Mouse (Mus musculus): ENCODE data around the gene Tmc5. TPM values are rescaled to one million over a fixed set of nuclear protein-coding genes. Genes with fewer than 3 reads are reported as not detected.
A peak's percentile ranks its signal among the peaks of the same experiment; 100 is the strongest.

Gene Tmc5
- total RNA-seq, 1 experiment, result 0.80 TPM

DNA sequence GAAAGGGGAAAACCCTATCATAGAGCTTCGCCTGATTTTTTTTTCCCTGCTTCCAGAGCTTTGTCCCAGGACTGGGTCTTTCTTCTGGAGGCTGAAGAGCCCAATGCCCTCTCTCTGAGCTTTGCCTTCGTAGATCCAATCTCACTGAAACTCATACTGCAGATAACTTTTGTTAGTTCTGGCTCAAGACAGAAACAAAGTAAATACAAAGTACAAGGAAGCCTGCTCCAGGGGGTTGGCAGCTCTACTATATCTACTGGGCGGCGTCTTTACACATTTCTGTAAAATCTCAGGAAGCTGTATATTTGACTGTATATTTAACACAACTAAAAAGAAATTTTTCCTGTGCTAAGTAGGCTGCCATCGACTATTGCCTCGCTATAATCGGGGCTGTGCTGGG, 13.3 kb upstream of the Tmc5 start:
- Histone ChIP-seq H3K4me3 (ENCODE audit: insufficient read depth in 1 of 2, low read depth in 1 of 2, low read length in 2 of 2, poor library complexity in 1 of 2, severe bottlenecking in 1 of 2) (peak overlapping the region; percentile 73 to 97), H3K9me3 (ENCODE audit: control insufficient read depth, insufficient read depth, low read depth, low read length) (no peaks in the 10 kb centered on the region), H3K36me3 (ENCODE audit: control insufficient read depth, insufficient read depth, low read length, poor library complexity, severe bottlenecking) (no peaks in the 10 kb centered on the region), H3K9ac (ENCODE audit: insufficient read depth, low read depth, low read length, poor library complexity, severe bottlenecking) (no peak overlapping the region), H3K4me1 (ENCODE audit: control insufficient read depth in 2 of 2, insufficient read depth in 2 of 2, low read length in 2 of 2, poor library complexity in 1 of 2) (peaks cover 0 to 12% of the 10 kb centered on the region in 2 experiments; a peak in 2 of 4 replicates), H3K27ac (ENCODE audit: insufficient read depth, low read depth, low read length, poor library complexity, severe bottlenecking) (no peak overlapping the region)
- no peak for DNase-seq (ENCODE audit: low read depth, low spot score)
- in situ Hi-C loops (cut with MboI; ENCODE audit: low sequenced_read_pairs in 2 of 2, unreplicated experiment in 2 of 2), result loop anchor here in 1 of 2 experiments (25.0 kb wide), 1 partner anchor 272 kb away; no protein-coding TSS in a partner anchor
- no peak for TF ChIP-seq ZC3H11A (IDR thresholded peaks at IDR 0.05; ENCODE audit: borderline replicate concordance, low read depth, low read length)
- no peak for TF ChIP-seq MAFK (IDR thresholded peaks at IDR 0.05; ENCODE audit: insufficient read depth, low read depth, low read length)

GRCm38 (mm10) chr7:118584257-118584907, 12.7 kb upstream of the Tmc5 start, which contains the start of gene Tmc7:
Gene Tmc7 (minus strand): TSS chr7:118584736.
- TF ChIP-seq MAFK (IDR thresholded peaks at IDR 0.05; ENCODE audit: insufficient read depth, low read depth, low read length), result no peak
- TF ChIP-seq CHD2 (IDR thresholded peaks at IDR 0.05; ENCODE audit: low read depth, low read length), result no peak
- TF ChIP-seq HCFC1 (IDR thresholded peaks at IDR 0.05; ENCODE audit: borderline replicate concordance, insufficient read depth, low read length), result no peak
- no peak for TF ChIP-seq ZC3H11A (IDR thresholded peaks at IDR 0.05; ENCODE audit: borderline replicate concordance, low read depth, low read length)
- no peak for TF ChIP-seq ZNF384 (IDR thresholded peaks at IDR 0.05; ENCODE audit: low read depth, low read length)
- peaks cover 0 to 12% of the 10 kb centered on the region in 2 experiments; a peak in 2 of 4 replicates for H3K4me1 ChIP-seq (ENCODE audit: control insufficient read depth in 2 of 2, insufficient read depth in 2 of 2, low read length in 2 of 2, poor library complexity in 1 of 2)
- no peak within 1 kb of the TSS for H3K27ac ChIP-seq (ENCODE audit: insufficient read depth, low read depth, low read length, poor library complexity, severe bottlenecking)

GRCm38 (mm10) chr7:118584926-118585325, 12.2 kb upstream of the Tmc5 start:
- TF ChIP-seq CHD2 (IDR thresholded peaks at IDR 0.05; ENCODE audit: low read depth, low read length), result no peak
- TF ChIP-seq MAFK (IDR thresholded peaks at IDR 0.05; ENCODE audit: insufficient read depth, low read depth, low read length), result no peak
- TF ChIP-seq HCFC1 (IDR thresholded peaks at IDR 0.05; ENCODE audit: borderline replicate concordance, insufficient read depth, low read length), result no peak
- no peak for TF ChIP-seq ZC3H11A (IDR thresholded peaks at IDR 0.05; ENCODE audit: borderline replicate concordance, low read depth, low read length)
- no peak for TF ChIP-seq ZNF384 (IDR thresholded peaks at IDR 0.05; ENCODE audit: low read depth, low read length)
- H3K27ac ChIP-seq (ENCODE audit: insufficient read depth, low read depth, low read length, poor library complexity, severe bottlenecking), result no peak overlapping the region
- H3K4me3 ChIP-seq (ENCODE audit: insufficient read depth in 1 of 2, low read depth in 1 of 2, low read length in 2 of 2, poor library complexity in 1 of 2, severe bottlenecking in 1 of 2), result peak overlapping the region; percentile 73 to 97; a peak in 3 of 4 replicates
- H3K36me3 ChIP-seq (ENCODE audit: control insufficient read depth, insufficient read depth, low read length, poor library complexity, severe bottlenecking), result no peaks in the 10 kb centered on the region
- peaks cover 0 to 8% of the 10 kb centered on the region in 2 experiments; a peak in 2 of 4 replicates for H3K4me1 ChIP-seq (ENCODE audit: control insufficient read depth in 2 of 2, insufficient read depth in 2 of 2, low read length in 2 of 2, poor library complexity in 1 of 2)
- no peak overlapping the region for H3K9ac ChIP-seq (ENCODE audit: insufficient read depth, low read depth, low read length, poor library complexity, severe bottlenecking)
- H3K9me3 ChIP-seq (ENCODE audit: control insufficient read depth, insufficient read depth, low read depth, low read length), result no peaks in the 10 kb centered on the region
- in situ Hi-C loops (cut with MboI; ENCODE audit: low sequenced_read_pairs in 2 of 2, unreplicated experiment in 2 of 2), result loop anchor here in 1 of 2 experiments (25.0 kb wide), 1 partner anchor 273 kb away; no protein-coding TSS in a partner anchor
- no peak for DNase-seq (ENCODE audit: low read depth, low spot score)

More at GRCm38 (mm10) chr7:118584257-118584907, 12.7 kb upstream of the Tmc5 start, which contains the start of gene Tmc7:
- peak within 1 kb of the TSS; percentile 73 to 97 for H3K4me3 ChIP-seq (ENCODE audit: insufficient read depth in 1 of 2, low read depth in 1 of 2, low read length in 2 of 2, poor library complexity in 1 of 2, severe bottlenecking in 1 of 2)
- in situ Hi-C loops (cut with MboI; ENCODE audit: low sequenced_read_pairs in 2 of 2, unreplicated experiment in 2 of 2), result loop anchor here in 1 of 2 experiments (25.0 kb wide), 1 partner anchor 272 kb away; no protein-coding TSS in a partner anchor
- no peaks in the 10 kb centered on the region for H3K9me3 ChIP-seq (ENCODE audit: control insufficient read depth, insufficient read depth, low read depth, low read length)
- no peaks in the 10 kb centered on the region for H3K36me3 ChIP-seq (ENCODE audit: control insufficient read depth, insufficient read depth, low read length, poor library complexity, severe bottlenecking)
- no peak for DNase-seq (ENCODE audit: low read depth, low spot score)
- H3K9ac ChIP-seq (ENCODE audit: insufficient read depth, low read depth, low read length, poor library complexity, severe bottlenecking), result peak within 1 kb of the TSS; percentile 86

DNA sequence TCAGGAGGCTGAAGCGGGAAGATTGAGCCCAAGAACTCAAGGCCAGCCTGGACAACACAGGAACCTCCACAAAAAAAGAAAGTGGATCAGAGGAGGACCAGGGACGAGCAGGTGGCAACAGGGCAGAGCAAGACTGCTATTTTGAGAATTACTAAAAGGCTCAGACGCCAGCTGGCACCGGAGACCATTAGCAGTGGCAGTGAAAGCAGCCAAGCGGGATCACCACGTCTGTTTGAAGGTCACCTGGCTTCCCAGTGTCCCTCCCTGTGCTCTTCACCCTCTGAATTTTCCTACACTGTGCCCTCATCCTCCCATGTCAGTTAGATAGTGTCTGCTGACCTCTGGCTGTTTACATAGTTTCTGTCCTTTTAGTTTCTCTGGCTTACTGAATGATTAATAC, 11.2 kb upstream of the Tmc5 start:
- in situ Hi-C loops (cut with MboI; ENCODE audit: low sequenced_read_pairs in 2 of 2, unreplicated experiment in 2 of 2), result loop anchor here in 1 of 2 experiments (25.0 kb wide), 1 partner anchor 274 kb away; no protein-coding TSS in a partner anchor
- DNase-seq (ENCODE audit: low read depth, low spot score), result no peak
- Histone ChIP-seq H3K36me3 (ENCODE audit: control insufficient read depth, insufficient read depth, low read length, poor library complexity, severe bottlenecking) (no peaks in the 10 kb centered on the region), H3K4me1 (ENCODE audit: control insufficient read depth in 2 of 2, insufficient read depth in 2 of 2, low read length in 2 of 2, poor library complexity in 1 of 2) (peaks cover 0 to 7% of the 10 kb centered on the region in 2 experiments; a peak in 1 of 4 replicates), H3K9me3 (ENCODE audit: control insufficient read depth, insufficient read depth, low read depth, low read length) (no peaks in the 10 kb centered on the region), H3K4me3 (ENCODE audit: insufficient read depth in 1 of 2, low read depth in 1 of 2, low read length in 2 of 2, poor library complexity in 1 of 2, severe bottlenecking in 1 of 2) (no peak overlapping the region), H3K9ac (ENCODE audit: insufficient read depth, low read depth, low read length, poor library complexity, severe bottlenecking) (no peak overlapping the region), H3K27ac (ENCODE audit: insufficient read depth, low read depth, low read length, poor library complexity, severe bottlenecking) (no peak overlapping the region)
- TF ChIP-seq ZNF384 (IDR thresholded peaks at IDR 0.05; ENCODE audit: low read depth, low read length) (no peak), MAFK (IDR thresholded peaks at IDR 0.05; ENCODE audit: insufficient read depth, low read depth, low read length) (no peak), CHD2 (IDR thresholded peaks at IDR 0.05; ENCODE audit: low read depth, low read length) (no peak), HCFC1 (IDR thresholded peaks at IDR 0.05; ENCODE audit: borderline replicate concordance, insufficient read depth, low read length) (no peak), ZC3H11A (IDR thresholded peaks at IDR 0.05; ENCODE audit: borderline replicate concordance, low read depth, low read length) (no peak)
